In genomic region chr1:87041814-87042438, GRCm38 (mm10) we compare ENCODE assay signal across 9 mouse cellular contexts. TPM values are rescaled to one million over a fixed set of nuclear protein-coding genes. Genes with fewer than 3 reads are reported as not detected.
DNase-seq lines count a peak whose midpoint lies in the region; ATAC-seq and TF ChIP-seq lines count a peak whose summit lies in the region.
"Had no signal": no experiment of that assay in that cellular context is flagged by ENCODE, and none has a peak within 500 bp of the region (broad histone marks: within the 10 kb centered on the region; RNA-seq: fewer than 3 reads in every experiment).

No protein-coding gene starts in this region.

- H3K27ac ChIP-seq in ES-Bruce4 (ENCODE audit: insufficient read depth, low read length) = no peak overlapping the region
- H3K27ac ChIP-seq in liver, embryonic 14.5 days = no peak overlapping the region
- H3K27ac ChIP-seq in neural tube, embryonic 15.5 days (replicated peaks) = no peak overlapping the region

- H3K9me3 ChIP-seq in ES-Bruce4 (replicated peaks; ENCODE audit: control insufficient read depth, insufficient read depth, low read length, poor library complexity, severe bottlenecking) = no peaks in the 10 kb centered on the region
- no peaks in the 10 kb centered on the region for H3K9me3 ChIP-seq in liver, embryonic 14.5 days (ENCODE audit: control insufficient read depth, low read length)
- no peaks in the 10 kb centered on the region for H3K9me3 ChIP-seq in neural tube, embryonic 15.5 days (replicated peaks)

- no peaks in the 10 kb centered on the region for H3K27me3 ChIP-seq in ES-Bruce4 (ENCODE audit: control insufficient read depth, insufficient read depth, low read length, poor library complexity, severe bottlenecking)
- no peaks in the 10 kb centered on the region for H3K27me3 ChIP-seq in liver, embryonic 14.5 days (ENCODE audit: control insufficient read depth, insufficient read depth, low read length)
- no peaks in the 10 kb centered on the region for H3K27me3 ChIP-seq in neural tube, embryonic 15.5 days (replicated peaks)

- no peaks in the 10 kb centered on the region for H3K36me3 ChIP-seq in ES-Bruce4 (ENCODE audit: control insufficient read depth, insufficient read depth, low read length, poor library complexity, severe bottlenecking)
- H3K36me3 ChIP-seq in liver, embryonic 14.5 days (replicated peaks; ENCODE audit: control insufficient read depth, insufficient read depth, low read depth) = no peaks in the 10 kb centered on the region
- peaks cover 7% of the 10 kb centered on the region; the same call in 1 of the 2 replicates for H3K36me3 ChIP-seq in neural tube, embryonic 15.5 days

- TF ChIP-seq EP300 in ES-Bruce4 (IDR thresholded peaks at IDR 0.05; ENCODE audit: insufficient read depth, low read depth, low read length) = no peak
- no peak for TF ChIP-seq EP300 in liver, embryonic 14.5 days (IDR thresholded peaks at IDR 0.05; ENCODE audit: low read depth)

- no peak overlapping the region for H3K9ac ChIP-seq in ES-Bruce4 (ENCODE audit: low read depth, poor library complexity, severe bottlenecking)
- no peak overlapping the region for H3K9ac ChIP-seq in liver, embryonic 14.5 days (replicated peaks)
- no peak overlapping the region for H3K9ac ChIP-seq in neural tube, embryonic 15.5 days (replicated peaks)

- peak; percentile 92 for TF ChIP-seq CTCF in ES-Bruce4 (IDR thresholded peaks at IDR 0.05; ENCODE audit: low read depth, low read length)
- peak; percentile 92 for TF ChIP-seq CTCF in liver, embryonic 14.5 days (IDR thresholded peaks at IDR 0.05; ENCODE audit: low read depth)

- H3K4me2 ChIP-seq in liver, embryonic 14.5 days (ENCODE audit: low read depth) = no peak overlapping the region
- H3K4me2 ChIP-seq in neural tube, embryonic 15.5 days = no peak overlapping the region

- no peaks in the 10 kb centered on the region for H3K4me1 ChIP-seq in ES-Bruce4 (ENCODE audit: control insufficient read depth, insufficient read depth, low read length)
- H3K4me1 ChIP-seq in liver, embryonic 14.5 days (replicated peaks; ENCODE audit: control insufficient read depth in 2 of 2, insufficient read depth in 2 of 2, low read length in 1 of 2) = no peaks in the 10 kb centered on the region
- peaks cover 5% of the 10 kb centered on the region; the same call in 1 of the 2 replicates for H3K4me1 ChIP-seq in neural tube, embryonic 15.5 days

- ATAC-seq in liver, embryonic 14.5 days (ENCODE audit: insufficient read depth) = no peak; the same call in 1 of the 2 replicates
- ATAC-seq in neural tube, embryonic 15.5 days (ENCODE audit: low FRiP score) = peak; percentile 85

- intact Hi-C loops in heart, postnatal 14 days (cut with DNase I) = loop anchor here (1.0 to 5.0 kb wide), 4 partner anchors 70 to 424 kb away; no protein-coding TSS in a partner anchor

- TF ChIP-seq POLR2A in ES-Bruce4 (IDR thresholded peaks at IDR 0.05; ENCODE audit: insufficient read depth, low read length) = no peak

- DNase-seq in c-Kit-negative CD71-positive TER-119-positive erythroid progenitor cells, embryonic 14.5 days (ENCODE audit: low read depth, low spot score) = peak; percentile 13
- DNase-seq in fibroblast of lung, adult 2 months (ENCODE audit: low read depth) = peak; percentile 12
- DNase-seq in heart, postnatal 14 days = peak; percentile 79 to 84
- peak; percentile 85 to 87 for DNase-seq in kidney, postnatal 4 days
- peak in 2 of 3 experiments; percentile 15 to 17 for DNase-seq in liver, embryonic 14.5 days (ENCODE audit: low read depth in 3 of 3, low spot score in 3 of 3)
- DNase-seq in thymus, postnatal 25 days = peak; percentile 66

- WGBS in liver, embryonic 14.5 days (ENCODE audit: insufficient replicate concordance) = 0% methylated on average over 1 of the region's 1 CpGs
- WGBS in neural tube, embryonic 15.5 days = 0% methylated on average over 1 of the region's 1 CpGs

- H3K4me3 ChIP-seq in ES-Bruce4 (ENCODE audit: low read depth, low read length) = no peak overlapping the region
- H3K4me3 ChIP-seq in liver, embryonic 14.5 days (ENCODE audit: insufficient read depth in 1 of 2, low read depth in 2 of 2, low read length in 2 of 2) = no peak overlapping the region
- H3K4me3 ChIP-seq in neural tube, embryonic 15.5 days (replicated peaks) = no peak overlapping the region
- H3K4me3 ChIP-seq: erythroblast, embryonic 14.5 days had no signal

RNA-seq across cellular contexts. Expression of gene Alppl2, which starts 47.8 kb away (rescaled TPM):
- polyA plus RNA-seq in ES-Bruce4 (2011; ENCODE audit: insufficient read depth, insufficient read length, low read depth, missing spikeins) = not detected in 2 replicates
- total RNA-seq in heart, postnatal 14 days (2021) = not detected
- not detected in 2 replicates for polyA plus RNA-seq in liver, embryonic 14.5 days (2012; rRNA removed)
- polyA plus RNA-seq in liver, embryonic 14.5 days (2014; fragmentation: Nextera tagmentation; extraction: Ambion mirVana) = not detected in 2 replicates
- polyA plus RNA-seq in neural tube, embryonic 15.5 days (2015; fragmentation: Nextera tagmentation; extraction: Ambion mirVana) = not detected in 2 replicates
- polyA plus RNA-seq: erythroblast, embryonic 14.5 days had no signal

RNA-seq across cellular contexts. Expression of gene Alpi, which starts 59.5 kb away (rescaled TPM):
- not detected in 2 replicates for polyA plus RNA-seq in ES-Bruce4 (2011; ENCODE audit: insufficient read depth, insufficient read length, low read depth, missing spikeins)
- total RNA-seq in heart, postnatal 14 days (2021) = not detected
- polyA plus RNA-seq in liver, embryonic 14.5 days (2012; rRNA removed) = not detected in 2 replicates
- polyA plus RNA-seq in liver, embryonic 14.5 days (2014; fragmentation: Nextera tagmentation; extraction: Ambion mirVana) = not detected in 2 replicates
- polyA plus RNA-seq in neural tube, embryonic 15.5 days (2015; fragmentation: Nextera tagmentation; extraction: Ambion mirVana) = 0.72 TPM in 1 of 2 replicates, not detected in the other
- polyA plus RNA-seq: erythroblast, embryonic 14.5 days had no signal

Comparison
In these comparisons a context has a peak if more than half of its experiments do, and no peak if none do; other contexts are left out.
1. DNase-seq: peak in every context shown above with its lines; median percentile 86 in kidney, postnatal 4 days; 82 in heart, postnatal 14 days; 66 in thymus, postnatal 25 days; 16 in liver, embryonic 14.5 days; 13 in c-Kit-negative CD71-positive TER-119-positive erythroid progenitor cells, embryonic 14.5 days; 12 in fibroblast of lung, adult 2 months.